Mouse (Mus musculus): Measurements from ENCODE around the gene Fgfr2.

- TF ChIP-seq CTCF (IDR thresholded peaks at IDR 0.05) (no peak), EP300 (IDR thresholded peaks at IDR 0.05) (no peak)
Observed at GRCm38 (mm10) chr7:132449891-132450735, 673.0 kb downstream of the Fgfr2 start.
